Comparison of ENCODE assay signal across 11 mouse cellular contexts in the genomic region with DNA sequence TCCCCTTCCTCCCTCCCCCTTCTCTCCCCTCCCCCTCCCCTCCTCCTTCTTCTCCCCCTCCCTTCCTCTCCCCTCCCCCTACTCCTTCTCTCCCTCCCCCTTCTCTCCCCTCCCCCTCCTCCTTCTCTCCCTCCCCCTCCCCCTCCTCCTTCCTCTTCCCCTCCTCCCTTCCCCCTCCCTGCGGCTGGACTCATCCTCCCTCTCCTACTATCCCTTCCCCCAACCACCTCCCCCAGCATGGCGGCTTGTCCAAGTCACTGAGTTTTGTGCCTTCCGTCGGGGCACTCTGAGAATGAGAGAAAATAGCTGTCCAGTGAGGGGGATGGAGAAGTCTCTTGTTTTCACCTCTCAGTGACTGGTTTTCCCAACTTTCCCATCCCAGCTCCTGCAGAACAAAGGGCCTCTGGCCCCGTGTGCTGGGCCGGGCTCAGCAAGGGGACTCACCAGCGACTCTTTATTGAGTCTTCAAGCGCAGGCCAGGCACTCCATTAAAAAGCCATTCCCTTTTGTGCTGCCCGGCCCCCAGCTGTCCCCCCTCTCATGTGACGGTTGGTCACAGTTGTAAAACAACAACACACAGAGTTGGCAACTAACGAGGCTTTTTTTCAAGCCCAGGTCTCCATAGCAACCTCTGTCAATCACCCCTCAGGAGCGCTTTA.
A peak's percentile ranks its signal among the peaks of the same experiment; 100 is the strongest.
DNase-seq lines count a peak whose midpoint lies in the region; ATAC-seq lines count a peak whose summit lies in the region.
"Had no signal": no experiment of that assay in that cellular context is flagged by ENCODE, and none has a peak within 500 bp of the region (broad histone marks: within the 10 kb centered on the region; RNA-seq: fewer than 3 reads in every experiment).

No protein-coding gene starts in this region.

- 0 out of 2 replicates have a peak overlapping the region, but pooled peaks have one; percentile 40 for H3K9ac ChIP-seq in heart, embryonic 12.5 days
- no peak overlapping the region for H3K9ac ChIP-seq in hindbrain, embryonic 16.5 days (ENCODE audit: low read depth, low read length)
- H3K9ac ChIP-seq in neural tube, embryonic 12.5 days, result no peak overlapping the region

- ATAC-seq in heart, embryonic 12.5 days (ENCODE audit: insufficient number of reproducible peaks, low FRiP score), result no peak
- peak; percentile 11; the same call in 1 of the 2 replicates for ATAC-seq in hindbrain, embryonic 16.5 days
- ATAC-seq in neural tube, embryonic 12.5 days (ENCODE audit: low FRiP score, low read depth), result peak; percentile 88
- ATAC-seq: activated CD4-positive, CD25-positive, alpha-beta regulatory T cell, adult 4 months had no signal

- no peaks in the 10 kb centered on the region for H3K27me3 ChIP-seq in heart, embryonic 12.5 days (replicated peaks)
- peaks cover 17% of the 10 kb centered on the region for H3K27me3 ChIP-seq in hindbrain, embryonic 16.5 days (replicated peaks; ENCODE audit: control insufficient read depth, insufficient read depth, low read length)
- H3K27me3 ChIP-seq in neural tube, embryonic 12.5 days (replicated peaks), result peaks cover 74% of the 10 kb centered on the region

- H3K4me2 ChIP-seq in heart, embryonic 12.5 days, result no peak overlapping the region
- no peak overlapping the region for H3K4me2 ChIP-seq in hindbrain, embryonic 16.5 days (ENCODE audit: low read length)
- H3K4me2 ChIP-seq in neural tube, embryonic 12.5 days (replicated peaks), result peak overlapping the region; percentile 29; the same call in 1 of the 2 replicates
- H3K4me2 ChIP-seq: liver, embryonic 11.5 days had no signal

- no peaks in the 10 kb centered on the region for H3K36me3 ChIP-seq in heart, embryonic 12.5 days
- H3K36me3 ChIP-seq in hindbrain, embryonic 16.5 days (ENCODE audit: control insufficient read depth, insufficient read depth, low read length), result no peaks in the 10 kb centered on the region
- H3K36me3 ChIP-seq in neural tube, embryonic 12.5 days, result no peaks in the 10 kb centered on the region

- no peak overlapping the region for H3K27ac ChIP-seq in heart, embryonic 12.5 days (ENCODE audit: poor library complexity, severe bottlenecking)
- no peak overlapping the region for H3K27ac ChIP-seq in hindbrain, embryonic 16.5 days (ENCODE audit: low read depth, low read length)
- H3K27ac ChIP-seq in neural tube, embryonic 12.5 days, result no peak overlapping the region

- H3K4me3 ChIP-seq in heart, embryonic 12.5 days, result no peak overlapping the region
- no peak overlapping the region for H3K4me3 ChIP-seq in hindbrain, embryonic 16.5 days (ENCODE audit: low read length)
- H3K4me3 ChIP-seq in neural tube, embryonic 12.5 days, result no peak overlapping the region

- intact Hi-C loops in heart, postnatal 14 days (cut with DNase I), result no loop called here

- H3K4me1 ChIP-seq in heart, embryonic 12.5 days (replicated peaks), result peaks cover 59% of the 10 kb centered on the region
- peaks cover 13% of the 10 kb centered on the region; the same call in 1 of the 2 replicates for H3K4me1 ChIP-seq in hindbrain, embryonic 16.5 days (ENCODE audit: control insufficient read depth, insufficient read depth, low read depth, low read length)
- H3K4me1 ChIP-seq in neural tube, embryonic 12.5 days, result peaks cover 33% of the 10 kb centered on the region

- 12% methylated on average over 12 of the region's 12 CpGs for WGBS in heart, embryonic 12.5 days
- 3% methylated on average over 12 of the region's 12 CpGs for WGBS in hindbrain, embryonic 16.5 days
- 3% methylated on average over 12 of the region's 12 CpGs for WGBS in neural tube, embryonic 12.5 days

- no peak for DNase-seq in heart, postnatal 14 days
- DNase-seq in embryo, embryonic 11.5 days (ENCODE audit: low read depth, low spot score), result peak; percentile 46
- no peak for DNase-seq in B cell, adult 2 months
- DNase-seq in gastrocnemius, postnatal 25 days, result no peak
- no peak for DNase-seq in ovary, postnatal 14 days (ENCODE audit: low spot score)
- DNase-seq: right cerebral cortex, postnatal 14 days had no signal

- H3K9me3 ChIP-seq in heart, embryonic 12.5 days (replicated peaks), result no peaks in the 10 kb centered on the region
- H3K9me3 ChIP-seq in hindbrain, embryonic 16.5 days (ENCODE audit: control insufficient read depth, low read length), result no peaks in the 10 kb centered on the region
- no peaks in the 10 kb centered on the region for H3K9me3 ChIP-seq in neural tube, embryonic 12.5 days
